Mouse (Mus musculus) neural tube, embryonic 11.5 days (tissue): ENCODE measurements around the gene Arhgap23. TPM values are rescaled to one million over a fixed set of nuclear protein-coding genes. Genes with fewer than 3 reads are reported as not detected.

Experiments used
- ATAC-seq: fragments of 200-750 bp; cut with Nextera tagmentation; 2 replicates; pipeline ENCODE4 v1.8.0; 2017; ENCODE audit warnings: moderate number of reproducible peaks, mild to moderate bottlenecking, moderate TSS enrichment, moderate library complexity; ENCODE audit not compliant: insufficient read depth, low FRiP score, low TSS enrichment
- DNase-seq: peaks from one replicate; pipeline ENCODE4 v3.0.0-alpha.2; 2015; ENCODE audit warnings: low spot score
- H3K27ac ChIP-seq: fragments of 300-500 bp; sonication (generic); 2 replicates; pipeline ENCODE4 v1.5.1; 2014; ENCODE audit warnings: low read depth, mild to moderate bottlenecking, low read length
- H3K27me3 ChIP-seq: fragments of 300-500 bp; sonication (generic); 2 replicates; pipeline ENCODE4 v1.6.1; 2014; ENCODE audit warnings: mild to moderate bottlenecking, low read length, mixed read lengths; ENCODE audit not compliant: control insufficient read depth, insufficient read depth
- H3K36me3 ChIP-seq: fragments of 300-500 bp; sonication (generic); 2 replicates; pipeline ENCODE4 v1.6.1; 2014; ENCODE audit warnings: mild to moderate bottlenecking, low read length, moderate library complexity, mixed read lengths; ENCODE audit not compliant: control insufficient read depth, insufficient read depth
- H3K4me1 ChIP-seq: fragments of 300-500 bp; sonication (generic); 2 replicates; pipeline ENCODE4 v1.6.1; 2014; ENCODE audit warnings: low read length, mixed read lengths; ENCODE audit not compliant: control insufficient read depth, insufficient read depth
- H3K4me2 ChIP-seq: fragments of 300-500 bp; sonication (generic); 2 replicates; pipeline ENCODE4 v1.6.1; 2014; ENCODE audit warnings: low read depth, mild to moderate bottlenecking, moderate library complexity
- H3K4me3 ChIP-seq: fragments of 300-500 bp; sonication (generic); 2 replicates; pipeline ENCODE4 v1.5.1; 2014; ENCODE audit warnings: low read depth, low read length
- H3K9ac ChIP-seq: fragments of 300-500 bp; sonication (generic); 2 replicates; pipeline ENCODE4 v1.6.1; 2014; ENCODE audit warnings: mild to moderate bottlenecking, low read length
- H3K9me3 ChIP-seq: fragments of 300-500 bp; sonication (generic); 2 replicates; pipeline ENCODE4 v1.6.1; 2016; ENCODE audit warnings: low read length; ENCODE audit not compliant: control insufficient read depth
- WGBS: fragments of 180-500 bp; shearing (Covaris S2); extraction: QIAGEN DNeasy Blood & Tissue Kit; methylation state at CpG from one replicate; pipeline ENCODE4 v1.1.7; 2014; 5-methylcytosine and 5-hydroxymethylcytosine counted together
- polyA plus RNA-seq: library from polyadenylated mRNA; unstranded; fragments of >200 nt; fragmentation: Nextera tagmentation; extraction: Ambion mirVana; gene quantifications from 2 replicates; pipeline ENCODE4 v1.2.1, GENCODE M21; 2014

Arhgap23 gene
- polyA plus RNA-seq, 1 experiment from 2014 or later, result 5.2 TPM

DNA sequence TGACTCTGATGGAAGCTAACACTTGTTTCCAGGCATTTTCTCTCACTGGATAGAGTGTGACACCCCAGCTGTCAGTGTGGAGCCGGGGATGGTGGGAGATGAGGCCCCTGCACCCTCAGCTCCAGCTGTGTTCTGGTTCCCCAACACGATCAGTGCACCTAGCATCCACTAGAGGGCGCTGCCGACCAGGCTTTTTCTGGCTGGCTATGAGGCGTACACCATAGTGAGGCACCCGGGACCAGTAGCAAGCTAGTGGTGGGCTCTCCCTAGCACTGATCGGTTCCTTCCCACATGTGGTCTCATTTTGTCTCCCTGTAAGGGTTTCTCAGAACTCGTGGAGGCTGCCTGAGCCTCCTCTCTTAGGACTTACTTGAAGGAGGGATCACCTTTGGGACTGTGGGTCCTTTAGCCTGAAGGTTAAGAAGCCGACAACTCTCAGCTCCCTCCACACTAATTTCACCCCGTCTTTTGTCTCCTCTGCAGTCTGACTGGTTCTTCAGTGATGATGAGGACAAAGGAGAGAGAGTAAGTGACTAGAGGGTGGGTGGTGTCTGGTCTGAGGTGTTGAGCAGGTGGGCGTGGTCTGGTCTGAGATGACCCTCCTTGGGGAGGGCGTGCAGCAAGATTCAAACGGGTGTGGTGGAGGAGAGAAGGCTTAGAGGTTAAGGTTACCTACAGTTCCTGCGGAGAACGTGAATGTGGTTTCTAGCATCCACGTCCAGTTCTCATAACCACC, 74.4 kb downstream of the Arhgap23 start:
- no peak overlapping the region for H3K4me3 ChIP-seq
- ATAC-seq, result peak; percentile 69
- no peaks in the 10 kb centered on the region for H3K27me3 ChIP-seq
- H3K9me3 ChIP-seq, result no peaks in the 10 kb centered on the region
- H3K9ac ChIP-seq, result no peak overlapping the region
- no peaks in the 10 kb centered on the region for H3K36me3 ChIP-seq
- H3K4me1 ChIP-seq, result no peaks in the 10 kb centered on the region
- peak; percentile 86 for DNase-seq
- 21% methylated on average over 16 of the region's 16 CpGs for WGBS
- H3K27ac ChIP-seq, result no peak overlapping the region
- no peak overlapping the region for H3K4me2 ChIP-seq

- Histone ChIP-seq H3K9ac (no peak overlapping the region), H3K27ac (no peak overlapping the region), H3K36me3 (no peaks in the 10 kb centered on the region), H3K4me2 (no peak overlapping the region), H3K4me1 (no peaks in the 10 kb centered on the region), H3K4me3 (no peak overlapping the region), H3K27me3 (no peaks in the 10 kb centered on the region), H3K9me3 (no peaks in the 10 kb centered on the region)
- DNase-seq (no peak), ATAC-seq (no peak)
- 77% methylated on average over 10 of the region's 10 CpGs for WGBS
Measured at GRCm38 (mm10) chr11:97491640-97492039, 76.3 kb downstream of the Arhgap23 start.

DNA sequence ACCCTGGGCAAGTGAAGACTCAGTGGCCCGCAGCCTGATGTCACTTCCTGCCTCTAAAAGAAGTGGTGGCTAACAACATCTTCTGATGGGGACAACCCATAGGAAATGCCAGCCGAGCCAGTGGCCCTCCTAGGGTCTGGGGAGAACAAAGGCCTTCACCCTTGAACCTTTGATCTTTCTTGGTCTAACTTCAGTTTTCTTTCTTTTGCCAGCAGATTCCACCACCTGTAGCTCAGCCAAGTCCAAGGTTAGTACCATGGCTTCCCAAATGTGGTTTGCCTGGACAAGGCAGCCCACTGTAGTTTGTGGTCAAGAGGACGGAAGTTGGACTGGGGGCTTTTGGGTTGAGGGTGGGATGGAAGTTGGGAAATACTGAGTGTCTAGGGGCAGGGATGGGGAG, 77.5 kb downstream of the Arhgap23 start:
- Histone ChIP-seq H3K4me3 (no peak overlapping the region), H3K27ac (no peak overlapping the region), H3K27me3 (peaks cover 2% of the 10 kb centered on the region; the same call in 1 of the 2 replicates), H3K4me1 (no peaks in the 10 kb centered on the region), H3K9ac (no peak overlapping the region), H3K36me3 (no peaks in the 10 kb centered on the region), H3K9me3 (no peaks in the 10 kb centered on the region), H3K4me2 (no peak overlapping the region)
- ATAC-seq, result no peak
- 74% methylated on average over 3 of the region's 3 CpGs for WGBS
- DNase-seq, result no peak

GRCm38 (mm10) chr11:97497543-97497942, 82.2 kb downstream of the Arhgap23 start:
- no peak overlapping the region for H3K9ac ChIP-seq
- H3K4me3 ChIP-seq, result no peak overlapping the region
- peaks cover 3% of the 10 kb centered on the region for H3K4me1 ChIP-seq
- 88% methylated on average over 4 of the region's 4 CpGs for WGBS
- peaks cover 39% of the 10 kb centered on the region for H3K27me3 ChIP-seq
- no peak overlapping the region for H3K27ac ChIP-seq
- DNase-seq, result no peak
- no peaks in the 10 kb centered on the region for H3K9me3 ChIP-seq
- no peaks in the 10 kb centered on the region for H3K36me3 ChIP-seq
- no peak for ATAC-seq
- H3K4me2 ChIP-seq, result no peak overlapping the region

GRCm38 (mm10) chr11:97499865-97500719, 84.8 kb downstream of the Arhgap23 start, which contains the start of gene 4933428G20Rik:
Gene 4933428G20Rik (minus strand): TSS chr11:97500340.
- peaks cover 39% of the 10 kb centered on the region for H3K27me3 ChIP-seq
- WGBS, result 4% methylated on average over 87 of the region's 88 CpGs
- no peaks in the 10 kb centered on the region for H3K9me3 ChIP-seq
- DNase-seq (no peak), ATAC-seq (no peak)
- H3K36me3 ChIP-seq, result no peaks in the 10 kb centered on the region
- H3K4me2 ChIP-seq, result peak within 1 kb of the TSS; percentile 61
- no peak within 1 kb of the TSS for H3K27ac ChIP-seq
- peak within 1 kb of the TSS; percentile 36 for H3K4me3 ChIP-seq
- H3K4me1 ChIP-seq, result peaks cover 3% of the 10 kb centered on the region
- H3K9ac ChIP-seq, result peak within 1 kb of the TSS; percentile 48

- no peak overlapping the region for H3K27ac ChIP-seq
- no peaks in the 10 kb centered on the region for H3K36me3 ChIP-seq
- H3K4me2 ChIP-seq, result peak overlapping the region; percentile 61
- 5% methylated on average over 46 of the region's 51 CpGs for WGBS
- H3K4me3 ChIP-seq, result peak overlapping the region; percentile 36
- no peaks in the 10 kb centered on the region for H3K9me3 ChIP-seq
- peak overlapping the region; percentile 48 for H3K9ac ChIP-seq
- H3K4me1 ChIP-seq, result peaks cover 3% of the 10 kb centered on the region
- DNase-seq (peak; percentile 35), ATAC-seq (no peak)
- H3K27me3 ChIP-seq, result peaks cover 39% of the 10 kb centered on the region
Measured at GRCm38 (mm10) chr11:97500720-97501448, 85.6 kb downstream of the Arhgap23 start.

DNA sequence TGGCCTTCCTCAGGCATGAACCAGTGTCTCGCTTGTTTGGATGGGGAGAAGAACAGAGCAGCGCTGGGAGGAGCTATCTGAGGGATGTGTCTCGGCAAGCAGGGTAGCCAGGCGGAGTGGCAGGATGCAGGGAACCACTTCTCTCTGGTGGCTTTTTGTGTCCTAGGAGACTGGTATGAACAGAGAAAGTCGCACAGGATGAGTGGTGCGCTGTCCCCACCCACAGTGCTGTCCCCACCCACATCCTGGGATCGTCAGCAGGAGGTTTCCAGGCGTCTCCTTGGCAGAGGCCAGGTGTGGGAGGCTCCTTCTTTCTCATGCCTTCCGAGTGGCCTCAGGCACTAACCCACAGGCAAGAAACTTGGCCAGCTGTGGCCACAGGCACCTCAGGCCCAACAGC, 87.0 kb downstream of the Arhgap23 start:
- 35% methylated on average over 9 of the region's 9 CpGs for WGBS
- no peaks in the 10 kb centered on the region for H3K9me3 ChIP-seq

GRCm38 (mm10) chr11:97502846-97503245, 87.5 kb downstream of the Arhgap23 start:
- Histone ChIP-seq H3K4me1 (peaks cover 3% of the 10 kb centered on the region), H3K36me3 (no peaks in the 10 kb centered on the region), H3K9me3 (no peaks in the 10 kb centered on the region), H3K27me3 (peaks cover 37% of the 10 kb centered on the region), H3K9ac (no peak overlapping the region), H3K4me3 (no peak overlapping the region), H3K27ac (no peak overlapping the region), H3K4me2 (no peak overlapping the region)
- 87% methylated on average over 4 of the region's 4 CpGs for WGBS
- no peak for DNase-seq
- ATAC-seq, result no peak

More for the DNA sequence above, 87.0 kb downstream of the Arhgap23 start:
- no peak for DNase-seq
- Histone ChIP-seq H3K27me3 (peaks cover 39% of the 10 kb centered on the region), H3K36me3 (no peaks in the 10 kb centered on the region), H3K4me2 (no peak overlapping the region), H3K4me1 (peaks cover 3% of the 10 kb centered on the region), H3K4me3 (no peak overlapping the region), H3K9ac (no peak overlapping the region), H3K27ac (no peak overlapping the region)
- no peak for ATAC-seq
